Mouse (Mus musculus) liver, embryonic 14.5 days (tissue): ENCODE measurements around the gene Insm2.
A peak's percentile ranks its signal among the peaks of the same experiment; 100 is the strongest.

Experiments used
- CTCF ChIP-seq: IDR thresholded peaks from 2 replicates; pipeline ENCODE4 v1.5.1; 2016; ENCODE audit warnings: antibody characterized with exemption, low read depth, control low read depth
- EP300 ChIP-seq: IDR thresholded peaks from 2 replicates; pipeline ENCODE4 v1.6.1; 2016; ENCODE audit warnings: antibody characterized with exemption, low read depth

DNA sequence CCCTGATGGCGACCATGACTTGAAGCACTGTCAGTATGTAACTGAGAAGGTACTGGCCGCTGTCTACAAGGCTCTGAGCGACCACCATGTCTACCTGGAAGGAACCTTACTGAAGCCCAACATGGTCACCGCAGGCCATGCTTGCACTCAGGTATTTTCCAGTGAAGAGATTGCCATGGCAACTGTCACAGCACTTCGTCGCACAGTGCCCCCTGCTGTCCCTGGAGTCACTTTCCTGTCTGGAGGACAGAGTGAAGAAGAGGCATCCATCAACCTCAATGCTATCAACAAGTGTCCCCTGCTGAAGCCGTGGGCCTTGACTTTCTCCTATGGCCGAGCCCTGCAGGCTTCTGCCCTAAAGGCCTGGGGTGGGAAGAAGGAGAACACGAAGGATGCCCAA is 33.4 kb upstream of the Insm2 start:
- TF ChIP-seq CTCF (0 out of 2 replicates have a peak, but pooled peaks have one; percentile 15), EP300 (no peak)
